Mouse (Mus musculus): ENCODE measurements around the gene Ier3.

- TF ChIP-seq CTCF (IDR thresholded peaks at IDR 0.05; ENCODE audit: extremely low read depth, insufficient read depth, insufficient read length, insufficient replicate concordance) (no peak), POLR2A (IDR thresholded peaks at IDR 0.05; ENCODE audit: low read depth, low read length) (no peak)
Observed at GRCm38 (mm10) chr17:35782398-35782797, 39.1 kb upstream of the Ier3 start.

Data from spleen, adult 2 months (tissue).